ENCODE assay signal across 12 mouse cellular contexts in genomic region chr3:16816814-16817213, GRCm38 (mm10).
DNase-seq lines count a peak whose midpoint lies in the region; ATAC-seq and TF ChIP-seq lines count a peak whose summit lies in the region.
"Had no signal": no experiment of that assay in that cellular context is flagged by ENCODE, and none has a peak within 500 bp of the region (broad histone marks: within the 10 kb centered on the region; RNA-seq: fewer than 3 reads in every experiment).

No protein-coding gene starts in this region.

- peak; percentile 19 to 77 for DNase-seq in frontal cortex, adult 2 months (ENCODE audit: extremely low spot score in 1 of 2, low spot score in 1 of 2)
- DNase-seq in frontal cortex, postnatal 25 days (ENCODE audit: low spot score in 2 of 2), result no peak
- DNase-seq in midbrain, embryonic 14.5 days, result peak; percentile 87
- DNase-seq in embryo, embryonic 11 days, result peak; percentile 27
- no peak for DNase-seq in stomach, postnatal 0 days (ENCODE audit: low spot score)
- DNase-seq in kidney, adult 8-10 months, result no peak
- no peak for DNase-seq in ovary, postnatal 10 days (ENCODE audit: low spot score)

- H3K4me2 ChIP-seq in midbrain, embryonic 14.5 days (ENCODE audit: low read length), result no peak overlapping the region
- no peak overlapping the region for H3K4me2 ChIP-seq in midbrain, embryonic 13.5 days (replicated peaks)
- H3K4me2 ChIP-seq in stomach, postnatal 0 days (replicated peaks; ENCODE audit: low read depth), result no peak overlapping the region
- H3K4me2 ChIP-seq: intestine, embryonic 15.5 days; liver, embryonic 12.5 days had no signal

- TF ChIP-seq CTCF in stomach, postnatal 0 days (IDR thresholded peaks at IDR 0.05; ENCODE audit: low read depth), result peak; percentile 24; the same call in 1 of the 2 replicates

- ATAC-seq in midbrain, embryonic 14.5 days (ENCODE audit: low FRiP score, low TSS enrichment), result peak; percentile 14; the same call in 1 of the 2 replicates
- no peak for ATAC-seq in midbrain, embryonic 13.5 days
- no peak for ATAC-seq in stomach, postnatal 0 days (ENCODE audit: low FRiP score, low TSS enrichment)
- ATAC-seq: intestine, embryonic 15.5 days; liver, embryonic 12.5 days had no signal

- H3K27ac ChIP-seq in midbrain, embryonic 14.5 days (replicated peaks; ENCODE audit: low read depth, low read length), result no peak overlapping the region
- H3K27ac ChIP-seq in midbrain, embryonic 13.5 days, result no peak overlapping the region
- H3K27ac ChIP-seq in stomach, postnatal 0 days (replicated peaks), result no peak overlapping the region
- H3K27ac ChIP-seq: intestine, embryonic 15.5 days; liver, embryonic 12.5 days had no signal

- H3K4me3 ChIP-seq in midbrain, embryonic 14.5 days (replicated peaks; ENCODE audit: low read depth, low read length), result no peak overlapping the region
- H3K4me3 ChIP-seq in midbrain, embryonic 13.5 days (replicated peaks), result no peak overlapping the region
- no peak overlapping the region for H3K4me3 ChIP-seq in stomach, postnatal 0 days (ENCODE audit: low read depth, low read length)
- H3K4me3 ChIP-seq: intestine, embryonic 15.5 days; liver, embryonic 12.5 days; megakaryocyte, embryonic 14.5 days had no signal

- TF ChIP-seq EP300 in stomach, postnatal 0 days (optimal IDR thresholded peaks at IDR 0.05), result no peak

- no peaks in the 10 kb centered on the region for H3K27me3 ChIP-seq in midbrain, embryonic 14.5 days (ENCODE audit: control insufficient read depth, insufficient read depth, low read length)
- no peaks in the 10 kb centered on the region for H3K27me3 ChIP-seq in midbrain, embryonic 13.5 days
- H3K27me3 ChIP-seq in stomach, postnatal 0 days (ENCODE audit: control insufficient read depth, insufficient read depth, low read length), result no peaks in the 10 kb centered on the region
- H3K27me3 ChIP-seq: intestine, embryonic 15.5 days; liver, embryonic 12.5 days; megakaryocyte, embryonic 14.5 days had no signal

- no peaks in the 10 kb centered on the region for H3K36me3 ChIP-seq in midbrain, embryonic 14.5 days (ENCODE audit: control insufficient read depth, insufficient read depth, low read length)
- H3K36me3 ChIP-seq in midbrain, embryonic 13.5 days, result no peaks in the 10 kb centered on the region
- no peaks in the 10 kb centered on the region for H3K36me3 ChIP-seq in stomach, postnatal 0 days (ENCODE audit: control insufficient read depth, insufficient read depth, low read length)
- H3K36me3 ChIP-seq: G1E; intestine, embryonic 15.5 days; liver, embryonic 12.5 days had no signal

- H3K9me3 ChIP-seq in midbrain, embryonic 14.5 days (ENCODE audit: control insufficient read depth, low read length), result no peaks in the 10 kb centered on the region
- no peaks in the 10 kb centered on the region for H3K9me3 ChIP-seq in midbrain, embryonic 13.5 days
- H3K9me3 ChIP-seq in stomach, postnatal 0 days (ENCODE audit: control insufficient read depth, low read length), result no peaks in the 10 kb centered on the region
- H3K9me3 ChIP-seq: G1E; intestine, embryonic 15.5 days; liver, embryonic 12.5 days; megakaryocyte, embryonic 14.5 days had no signal

- 11% methylated on average over 2 of the region's 2 CpGs for WGBS in midbrain, embryonic 14.5 days
- 13% methylated on average over 2 of the region's 2 CpGs for WGBS in midbrain, embryonic 13.5 days
- 38% methylated on average over 2 of the region's 2 CpGs for WGBS in stomach, postnatal 0 days

- 0 out of 2 replicates have a peak, but pooled peaks cover 10% of the 10 kb centered on the region for H3K4me1 ChIP-seq in midbrain, embryonic 14.5 days (ENCODE audit: control insufficient read depth, insufficient read depth, low read length)
- peaks cover 20% of the 10 kb centered on the region for H3K4me1 ChIP-seq in midbrain, embryonic 13.5 days (replicated peaks)
- H3K4me1 ChIP-seq in stomach, postnatal 0 days (replicated peaks; ENCODE audit: control insufficient read depth, insufficient read depth), result no peaks in the 10 kb centered on the region
- H3K4me1 ChIP-seq: intestine, embryonic 15.5 days; liver, embryonic 12.5 days; megakaryocyte, embryonic 14.5 days had no signal

- H3K9ac ChIP-seq in midbrain, embryonic 14.5 days (replicated peaks; ENCODE audit: low read length), result no peak overlapping the region
- H3K9ac ChIP-seq in midbrain, embryonic 13.5 days (replicated peaks), result no peak overlapping the region
- H3K9ac ChIP-seq in stomach, postnatal 0 days (ENCODE audit: low read length), result no peak overlapping the region
- H3K9ac ChIP-seq: intestine, embryonic 15.5 days; liver, embryonic 12.5 days had no signal

Comparison
In these comparisons a context has a peak if more than half of its experiments do, and no peak if none do; other contexts are left out.
1. DNase-seq: peak in frontal cortex, adult 2 months (2 of 2), midbrain, embryonic 14.5 days (single experiment) and embryo, embryonic 11 days (single experiment); none in frontal cortex, postnatal 25 days (0 of 2), stomach, postnatal 0 days (single experiment), kidney, adult 8-10 months (0 of 2) and ovary, postnatal 10 days (single experiment).